Mouse (Mus musculus): ENCODE results near the gene Ankrd34a. TPM values are rescaled to one million over a fixed set of nuclear protein-coding genes. Genes with fewer than 3 reads are reported as not detected.

Ankrd34a gene
- total RNA-seq, 2 experiments from 2014 or later = 0.41 to 0.92 TPM

GRCm38 (mm10) chr3:96593790-96594560 is 2.5 kb upstream of the Ankrd34a start, which contains the start of gene Polr3gl:
TSS of gene Polr3gl (minus strand) at chr3:96594181.
- H3K27ac ChIP-seq = peak within 1 kb of the TSS; percentile 98
- intact Hi-C loops (cut with DNase I) = no loop called here
- no peak for TF ChIP-seq CTCF (IDR thresholded peaks at IDR 0.05)
- peak; percentile 96 for DNase-seq
- peak within 1 kb of the TSS; percentile 95 for H3K4me3 ChIP-seq

DNA sequence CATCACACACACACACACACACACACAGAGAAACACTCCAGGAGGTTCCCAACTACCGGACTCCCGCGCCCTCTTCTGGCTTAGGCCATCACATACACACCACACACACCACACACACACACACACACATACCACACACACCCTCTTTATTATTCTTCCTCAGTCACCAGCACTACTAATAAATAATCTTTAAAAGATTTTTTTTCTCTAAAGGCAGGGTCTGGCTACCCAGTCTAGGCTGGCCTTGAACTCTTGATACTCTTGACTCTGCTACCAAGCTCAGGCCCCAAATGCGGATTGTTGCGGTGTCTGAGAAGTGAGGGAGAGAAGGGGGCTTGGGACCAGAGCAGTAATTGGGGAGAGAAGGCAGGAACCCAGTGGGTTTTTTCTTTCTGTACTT is 1.6 kb upstream of the Ankrd34a start:
- no peak overlapping the region for H3K27ac ChIP-seq
- intact Hi-C loops (cut with DNase I) = loop anchor here (5.0 kb wide), 1 partner anchor 48 kb away; no protein-coding TSS in a partner anchor
- H3K4me3 ChIP-seq = no peak overlapping the region
- DNase-seq = no peak
- no peak for TF ChIP-seq CTCF (IDR thresholded peaks at IDR 0.05)

DNA sequence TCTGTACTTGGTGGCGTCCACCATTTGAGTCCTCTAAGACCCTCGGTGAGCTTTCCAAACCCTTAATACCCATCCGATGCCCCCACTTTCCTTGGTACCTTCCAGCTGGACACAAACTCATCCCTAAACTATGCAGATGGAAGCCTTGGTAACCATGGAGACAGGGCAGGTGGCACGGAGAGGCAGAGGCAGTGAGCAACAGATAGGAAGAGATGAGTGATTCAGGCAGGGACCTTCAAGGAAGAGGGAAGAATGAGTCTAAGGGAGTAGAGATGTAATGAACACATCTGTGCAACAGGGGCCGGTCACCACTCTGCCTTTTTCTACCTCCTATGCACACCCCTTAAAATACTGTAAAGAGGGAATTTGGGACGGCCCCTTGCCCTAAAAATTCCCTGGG is 775 bp upstream of the Ankrd34a start:
- Histone ChIP-seq H3K27ac (peak overlapping the region; percentile 87), H3K4me3 (peak overlapping the region; percentile 75)
- no peak for TF ChIP-seq CTCF (IDR thresholded peaks at IDR 0.05)
- DNase-seq = no peak
- intact Hi-C loops (cut with DNase I) = loop anchor here (5.0 kb wide), 1 partner anchor 48 kb away; no protein-coding TSS in a partner anchor

DNA sequence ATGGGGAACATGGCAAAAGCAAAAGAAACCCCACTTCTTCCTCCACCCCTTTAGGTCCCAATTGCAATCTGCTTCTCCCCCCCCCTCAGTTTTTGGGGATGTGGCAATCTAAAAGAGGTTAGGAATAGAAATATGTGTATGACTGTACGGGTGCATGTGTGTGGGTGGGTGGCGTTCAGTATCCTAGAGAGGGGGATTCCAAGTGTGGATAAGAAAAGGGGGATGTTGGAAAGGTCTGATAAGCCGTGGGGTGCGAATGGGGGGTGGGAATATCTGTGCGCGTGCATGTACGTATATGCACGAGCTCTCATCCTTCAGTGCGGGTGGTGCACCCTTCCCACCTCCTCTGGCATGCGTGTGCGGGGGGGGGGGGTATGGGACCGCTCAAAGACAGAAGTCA is 419 bp downstream of the Ankrd34a start:
- Histone ChIP-seq H3K27ac (peak overlapping the region; percentile 87), H3K4me3 (peak overlapping the region; percentile 75)
- no peak for DNase-seq
- intact Hi-C loops (cut with DNase I) = loop anchor here (5.0 kb wide), 1 partner anchor 50 kb away; no protein-coding TSS in a partner anchor
- TF ChIP-seq CTCF (IDR thresholded peaks at IDR 0.05) = no peak

GRCm38 (mm10) chr3:96597435-96597891 is 1.0 kb downstream of the Ankrd34a start:
- intact Hi-C loops (cut with DNase I) = loop anchor here (5.0 kb wide), 1 partner anchor 50 kb away; no protein-coding TSS in a partner anchor
- no peak for DNase-seq
- Histone ChIP-seq H3K4me3 (peak overlapping the region; percentile 75), H3K27ac (peak overlapping the region; percentile 84)
- no peak for TF ChIP-seq CTCF (IDR thresholded peaks at IDR 0.05)

DNA sequence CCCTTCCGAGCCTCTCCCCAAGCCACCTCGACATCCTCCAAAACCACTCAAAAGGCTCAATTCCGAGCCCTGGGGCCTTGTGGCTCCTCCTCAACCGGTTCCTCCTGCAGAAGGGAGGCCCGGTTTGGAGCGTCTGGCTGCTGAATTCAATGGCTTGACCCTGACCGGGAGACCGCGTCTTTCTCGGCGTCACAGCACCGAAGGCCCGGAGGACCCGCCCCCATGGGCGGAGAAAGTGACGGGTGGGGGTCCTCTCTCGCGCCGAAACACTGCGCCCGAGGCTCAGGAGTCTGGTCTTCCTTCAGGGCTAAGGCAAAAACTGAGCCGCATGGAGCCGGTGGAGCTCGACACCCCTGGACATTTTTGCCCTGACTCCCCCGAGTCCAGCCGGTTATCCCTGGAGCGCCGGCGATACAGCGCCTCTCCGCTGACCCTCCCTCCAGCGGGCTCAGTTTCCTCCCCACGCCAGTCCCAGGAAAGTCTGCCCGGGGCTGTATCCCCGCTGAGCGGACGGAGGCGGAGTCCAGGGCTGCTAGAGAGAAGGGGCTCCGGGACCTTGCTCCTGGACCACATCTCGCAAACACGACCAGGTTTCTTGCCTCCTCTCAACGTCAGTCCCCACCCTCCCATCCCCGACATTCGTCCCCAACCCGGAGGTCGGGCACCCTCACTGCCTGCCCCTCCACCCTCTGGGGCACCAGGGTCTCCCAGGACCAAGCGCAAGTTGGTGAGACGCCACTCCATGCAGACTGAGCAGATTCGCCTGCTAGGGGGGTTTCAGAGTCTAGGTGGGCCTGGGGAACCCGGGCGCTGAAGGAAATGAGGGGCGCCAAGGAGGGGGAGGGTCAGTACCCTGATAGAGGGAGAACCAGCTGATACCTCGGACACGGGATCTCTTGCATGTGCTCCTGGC is 2.0 kb downstream of the Ankrd34a start:
- peak overlapping the region; percentile 84 for H3K27ac ChIP-seq
- no peak for TF ChIP-seq CTCF (IDR thresholded peaks at IDR 0.05)
- DNase-seq = peak; percentile 85
- H3K4me3 ChIP-seq = peak overlapping the region; percentile 75
- intact Hi-C loops (cut with DNase I) = loop anchor here (5.0 kb wide), 1 partner anchor 51 kb away; no protein-coding TSS in a partner anchor

GRCm38 (mm10) chr3:96599069-96599393 is 2.6 kb downstream of the Ankrd34a start:
- TF ChIP-seq CTCF (IDR thresholded peaks at IDR 0.05) = no peak
- no peak for DNase-seq
- H3K4me3 ChIP-seq = no peak overlapping the region
- intact Hi-C loops (cut with DNase I) = loop anchor here (5.0 kb wide), 1 partner anchor 52 kb away; no protein-coding TSS in a partner anchor
- no peak overlapping the region for H3K27ac ChIP-seq

- TF ChIP-seq CTCF (IDR thresholded peaks at IDR 0.05) = no peak
- Histone ChIP-seq H3K4me3 (no peak overlapping the region), H3K27ac (no peak overlapping the region)
- DNase-seq = no peak
- intact Hi-C loops (cut with DNase I) = loop anchor here (5.0 kb wide), 1 partner anchor 52 kb away; no protein-coding TSS in a partner anchor
These were observed 3.0 kb downstream of the Ankrd34a start for GRCm38 (mm10) chr3:96599411-96599810.

DNA sequence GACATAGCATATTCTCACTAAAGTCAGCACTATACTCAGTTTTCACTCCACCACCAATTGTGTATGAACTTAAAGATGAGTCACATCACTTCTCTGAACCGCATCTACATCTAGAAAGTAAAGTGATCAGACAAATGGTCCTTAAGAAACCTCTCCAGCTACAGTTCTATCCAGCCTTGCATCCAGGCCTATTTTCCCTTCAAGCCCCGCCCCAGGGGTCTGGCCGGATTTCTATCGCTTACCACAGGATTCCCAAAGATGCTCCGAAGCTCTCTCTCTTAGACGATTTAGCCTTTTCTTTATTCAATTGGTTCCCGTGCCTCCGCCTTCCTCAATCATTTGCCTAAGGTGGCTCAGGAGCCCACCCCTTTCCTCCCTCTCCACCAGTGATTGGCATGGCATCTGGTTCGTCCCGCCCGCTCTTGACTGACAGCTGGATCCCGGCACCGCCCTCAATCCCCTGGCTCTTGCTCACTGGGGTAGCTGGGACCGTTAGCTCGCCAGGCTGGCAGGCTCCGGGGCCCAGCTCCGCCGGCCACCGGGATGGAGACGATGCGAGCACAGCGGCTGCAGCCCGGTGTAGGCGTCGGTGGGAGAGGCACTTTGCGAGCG is 4.3 kb downstream of the Ankrd34a start, which contains the start of gene Lix1l:
TSS of gene Lix1l (plus strand) at position 511 of the 612 bp plus-strand sequence.
- no peak for TF ChIP-seq CTCF (IDR thresholded peaks at IDR 0.05)
- Histone ChIP-seq H3K4me3 (peak within 1 kb of the TSS; percentile 90), H3K27ac (peak within 1 kb of the TSS; percentile 89)
- intact Hi-C loops (cut with DNase I) = loop anchor here (2.0 kb wide), 1 partner anchor 28 kb away; the partner anchor contains the start of gene Rbm8a
- DNase-seq = peak; percentile 96

- H3K27ac ChIP-seq = peak overlapping the region; percentile 89
- no peak for TF ChIP-seq CTCF (IDR thresholded peaks at IDR 0.05)
- DNase-seq = peak; percentile 82
- peak overlapping the region; percentile 90 for H3K4me3 ChIP-seq
- intact Hi-C loops (cut with DNase I) = loop anchor here (2.0 kb wide), 1 partner anchor 27 kb away; the partner anchor contains the start of gene Rbm8a
These were observed 4.9 kb downstream of the Ankrd34a start for GRCm38 (mm10) chr3:96601251-96601787.

DNA sequence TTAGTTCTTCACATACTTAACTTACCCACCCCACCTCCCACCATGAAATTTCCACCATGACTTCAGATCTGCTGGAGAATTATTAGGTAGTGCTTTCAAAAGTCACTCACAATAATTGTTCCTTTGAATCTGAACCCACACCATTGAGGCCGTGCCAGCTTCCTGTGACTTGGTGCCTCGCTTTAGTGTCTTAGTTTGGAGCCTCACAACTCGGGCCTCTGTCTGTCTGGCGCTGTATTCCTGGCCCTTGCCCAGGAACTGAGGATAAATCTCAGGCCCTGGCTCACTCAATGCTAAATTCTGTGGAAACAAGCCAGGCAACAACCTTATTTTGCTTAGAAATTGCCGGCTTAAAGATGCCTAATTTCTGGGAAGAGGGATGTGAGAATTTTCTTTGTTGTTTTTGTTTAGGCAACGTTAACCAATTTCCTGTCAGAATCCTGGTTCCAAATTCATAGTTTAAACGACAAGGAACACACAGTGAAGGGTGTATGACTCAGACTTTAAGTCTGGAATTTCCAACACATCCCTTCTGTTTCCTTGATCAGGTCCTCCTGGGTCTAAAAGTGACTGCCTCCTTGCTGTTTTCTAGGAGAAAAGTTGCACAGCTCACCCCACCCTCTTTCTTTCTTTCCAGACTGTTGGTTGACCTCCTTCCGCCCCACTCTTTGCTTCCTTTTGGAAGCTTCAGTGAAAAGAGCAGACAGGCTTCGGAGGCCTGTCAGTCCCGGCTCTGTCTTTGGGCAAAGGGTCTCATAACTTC is 5.7 kb downstream of the Ankrd34a start:
- intact Hi-C loops (cut with DNase I) = loop anchor here (2.0 kb wide), 1 partner anchor 27 kb away; the partner anchor contains the start of gene Rbm8a
- Histone ChIP-seq H3K4me3 (peak overlapping the region; percentile 90), H3K27ac (peak overlapping the region; percentile 89)
- no peak for TF ChIP-seq CTCF (IDR thresholded peaks at IDR 0.05)
- peak; percentile 46 for DNase-seq

All from gastrocnemius, adult 2 months (tissue).